Mouse (Mus musculus) small intestine, adult 2 months (tissue): ENCODE measurements around the gene Tcte1. TPM values are rescaled to one million over a fixed set of nuclear protein-coding genes. Genes with fewer than 3 reads are reported as not detected.

Experiments
- H3K27ac ChIP-seq: fragments of 200-500 bp; 2 replicates; pipeline ENCODE4 v1.5.1; 2012; ENCODE audit warnings: low read depth, low read length, control low read depth, inconsistent platforms; ENCODE audit not compliant: insufficient read depth
- H3K27me3 ChIP-seq: fragments of 200-500 bp; 2 replicates; pipeline ENCODE4 v1.6.1; 2012; ENCODE audit warnings: mild to moderate bottlenecking, moderate library complexity, low read length, inconsistent platforms; ENCODE audit not compliant: control insufficient read depth, insufficient read depth
- H3K36me3 ChIP-seq: fragments of 200-500 bp; 2 replicates; pipeline ENCODE4 v1.6.1; 2012; ENCODE audit warnings: mild to moderate bottlenecking, low read length, control low read depth, inconsistent platforms; ENCODE audit not compliant: control insufficient read depth, insufficient read depth
- H3K4me1 ChIP-seq: fragments of 200-500 bp; 2 replicates; pipeline ENCODE4 v1.6.1; 2012; ENCODE audit warnings: low read length, inconsistent platforms, mixed read lengths; ENCODE audit not compliant: control insufficient read depth, insufficient read depth, insufficient read length
- H3K4me3 ChIP-seq: fragments of 200-500 bp; 2 replicates; pipeline ENCODE4 v1.5.1; 2012; ENCODE audit warnings: low read depth, mild to moderate bottlenecking, control low read depth, inconsistent platforms, low read length, moderate library complexity
- CTCF ChIP-seq: fragments of 200-500 bp; IDR thresholded peaks from 2 replicates; pipeline ENCODE4 v1.5.1; 2012; ENCODE audit warnings: low read depth, mild to moderate bottlenecking, control low read depth, inconsistent platforms, low read length, moderate library complexity, mixed read lengths; ENCODE audit not compliant: insufficient replicate concordance, insufficient read length; ENCODE audit errors: extremely low read depth
- POLR2A ChIP-seq: fragments of 200-500 bp; IDR thresholded peaks from 2 replicates; pipeline ENCODE4 v1.6.1; 2012; ENCODE audit warnings: low read depth, mild to moderate bottlenecking, control low read depth, inconsistent platforms, low read length, moderate library complexity
- WGBS: fragments of 180-500 bp; shearing (Covaris S2); methylation state at CpG from one replicate; pipeline ENCODE4 v1.1.7; 2018; 5-methylcytosine and 5-hydroxymethylcytosine counted together
- polyA plus RNA-seq: library from polyadenylated mRNA; depleted of rRNA; stranded (reverse); fragments of >200 nt; gene quantifications from 2 replicates; pipeline ENCODE4 v1.2.3, GENCODE M21; 2012

The Tcte1 gene
- polyA plus RNA-seq, 1 experiment, result 0.04 TPM

GRCm38 (mm10) chr17:45554420-45554819 lies 31.2 kb downstream of the Tcte1 start:
- H3K36me3 ChIP-seq, result no peaks in the 10 kb centered on the region
- 43% methylated on average over 1 of the region's 1 CpGs for WGBS
- H3K27me3 ChIP-seq, result peaks cover 19% of the 10 kb centered on the region
- TF ChIP-seq POLR2A, result no peak
- TF ChIP-seq CTCF, result no peak
- peaks cover 7% of the 10 kb centered on the region for H3K4me1 ChIP-seq
- no peak overlapping the region for H3K4me3 ChIP-seq
- H3K27ac ChIP-seq, result no peak overlapping the region

DNA sequence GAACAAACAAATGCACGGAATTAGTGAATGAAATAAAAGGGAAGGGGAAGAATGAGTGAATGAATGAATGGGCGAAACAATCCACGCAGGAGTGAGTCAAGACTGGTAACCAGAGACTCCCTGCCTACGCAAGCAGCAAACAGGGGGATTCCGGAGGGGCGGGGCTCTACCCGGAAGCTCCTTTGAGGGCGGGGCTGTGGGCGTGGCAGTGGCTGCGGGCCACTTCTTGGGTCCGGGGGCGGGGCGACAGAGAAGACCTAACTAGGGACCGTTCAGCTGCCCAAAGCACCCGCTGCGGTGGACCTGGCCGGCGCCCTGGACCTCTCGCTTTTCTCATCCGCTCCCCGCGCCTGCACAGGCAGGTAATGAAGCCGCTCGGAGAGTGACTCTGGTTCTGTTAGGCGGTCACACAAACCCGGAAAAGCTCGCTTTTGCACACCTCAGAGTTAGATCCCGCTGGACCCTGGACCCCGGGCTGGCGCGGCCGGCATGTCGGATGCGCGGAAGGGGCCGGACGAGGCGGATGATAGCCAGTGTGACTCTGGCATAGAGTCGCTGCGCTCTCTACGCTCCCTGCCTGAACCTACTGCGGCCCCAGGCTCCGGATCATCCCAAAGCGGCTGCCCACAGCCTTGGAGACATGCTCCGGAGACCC lies 32.3 kb downstream of the Tcte1 start, which contains the start of gene Nfkbie:
Gene Nfkbie (plus strand): TSS at position 252 of the 655 bp plus-strand sequence.
- peak within 1 kb of the TSS; percentile 75 for H3K4me3 ChIP-seq
- H3K4me1 ChIP-seq, result peaks cover 7% of the 10 kb centered on the region
- H3K27me3 ChIP-seq, result peaks cover 10% of the 10 kb centered on the region; the same call in 1 of the 2 replicates
- TF ChIP-seq CTCF, result no peak
- peak; percentile 82 for TF ChIP-seq POLR2A
- peak within 1 kb of the TSS; percentile 61; the same call in 1 of the 2 replicates for H3K27ac ChIP-seq
- 1% methylated on average over 45 of the region's 45 CpGs for WGBS
- H3K36me3 ChIP-seq, result no peaks in the 10 kb centered on the region

DNA sequence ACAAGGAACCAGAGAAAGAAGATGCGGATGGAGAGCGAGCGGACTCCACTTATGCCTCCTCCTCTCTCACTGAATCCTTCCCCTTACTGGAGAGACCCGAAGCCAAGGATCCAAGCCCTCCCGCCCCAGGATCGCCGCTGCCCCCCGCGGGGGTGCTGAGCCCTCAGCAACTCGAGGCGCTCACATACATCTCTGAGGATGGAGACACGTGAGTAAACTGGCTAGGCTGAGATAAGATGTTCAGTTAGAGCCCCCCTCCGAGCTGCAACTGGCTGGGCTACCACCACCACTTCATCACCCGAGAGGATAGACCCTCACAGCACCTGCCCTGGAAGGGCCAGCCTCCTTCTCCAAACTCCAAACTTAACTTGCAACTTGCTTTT lies 32.9 kb downstream of the Tcte1 start:
- peak overlapping the region; percentile 75 for H3K4me3 ChIP-seq
- H3K36me3 ChIP-seq, result no peaks in the 10 kb centered on the region
- H3K27ac ChIP-seq, result peak overlapping the region; percentile 61; the same call in 1 of the 2 replicates
- TF ChIP-seq POLR2A (no peak), CTCF (no peak)
- WGBS, result 1% methylated on average over 14 of the region's 14 CpGs
- H3K27me3 ChIP-seq, result peaks cover 5% of the 10 kb centered on the region; the same call in 1 of the 2 replicates
- H3K4me1 ChIP-seq, result peaks cover 7% of the 10 kb centered on the region

- peak overlapping the region; percentile 61 for H3K27ac ChIP-seq
- no peak for TF ChIP-seq CTCF
- no peak for TF ChIP-seq POLR2A
- H3K4me1 ChIP-seq, result peaks cover 7% of the 10 kb centered on the region
- peak overlapping the region; percentile 75 for H3K4me3 ChIP-seq
- no peaks in the 10 kb centered on the region; the same call in 1 of the 2 replicates for H3K27me3 ChIP-seq
- no peaks in the 10 kb centered on the region for H3K36me3 ChIP-seq
- 68% methylated on average over 3 of the region's 3 CpGs for WGBS
Observed at GRCm38 (mm10) chr17:45556514-45557245, 33.4 kb downstream of the Tcte1 start.

DNA sequence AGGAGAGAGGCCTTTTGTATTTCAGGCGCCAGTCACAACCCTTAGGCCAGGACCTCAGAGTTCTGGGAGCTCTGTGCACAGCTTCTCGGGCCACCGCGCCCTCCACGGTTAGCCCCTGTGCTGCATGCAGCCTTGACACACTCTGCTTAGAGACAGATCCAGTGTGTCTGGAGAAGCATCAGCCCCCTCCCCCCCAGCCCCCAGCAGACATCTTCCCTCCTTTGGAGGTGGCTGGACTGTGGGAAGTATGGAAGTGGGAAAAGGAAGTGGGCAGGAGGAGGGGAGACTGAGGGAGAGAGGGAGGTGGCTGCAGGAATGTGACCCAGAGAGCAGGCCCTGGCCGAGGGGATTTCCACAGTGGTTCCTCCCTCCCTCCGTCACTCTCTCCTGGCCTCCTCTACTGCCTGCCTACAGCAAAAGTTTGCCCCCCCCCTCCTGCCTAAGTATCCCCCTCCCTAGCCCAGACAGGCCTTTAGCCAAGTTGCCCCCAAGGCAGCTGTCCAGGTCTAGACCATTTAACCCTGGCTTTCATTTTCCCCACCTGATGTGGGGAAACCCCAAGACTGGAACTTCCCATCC lies 34.1 kb downstream of the Tcte1 start:
- H3K27ac ChIP-seq, result peak overlapping the region; percentile 61
- H3K27me3 ChIP-seq, result no peaks in the 10 kb centered on the region; the same call in 1 of the 2 replicates
- WGBS, result 86% methylated on average over 7 of the region's 7 CpGs
- H3K4me1 ChIP-seq, result peaks cover 7% of the 10 kb centered on the region
- no peaks in the 10 kb centered on the region for H3K36me3 ChIP-seq
- TF ChIP-seq POLR2A (no peak), CTCF (no peak)
- H3K4me3 ChIP-seq, result peak overlapping the region; percentile 61

GRCm38 (mm10) chr17:45557998-45558862 lies 35.0 kb downstream of the Tcte1 start:
- WGBS, result 66% methylated on average over 16 of the region's 16 CpGs
- H3K4me3 ChIP-seq, result peak overlapping the region; percentile 61

More at GRCm38 (mm10) chr17:45557998-45558862, 35.0 kb downstream of the Tcte1 start:
- TF ChIP-seq POLR2A (no peak), CTCF (no peak)
- H3K36me3 ChIP-seq, result no peaks in the 10 kb centered on the region
- H3K27me3 ChIP-seq, result no peaks in the 10 kb centered on the region; the same call in 1 of the 2 replicates
- peak overlapping the region; percentile 21; the same call in 1 of the 2 replicates for H3K27ac ChIP-seq
- peaks cover 7% of the 10 kb centered on the region for H3K4me1 ChIP-seq
